Mouse (Mus musculus): ENCODE measurements around the gene Hpn.

GRCm38 (mm10) chr7:31131866-31132265, 16.8 kb upstream of the Hpn start:
- TF ChIP-seq CTCF (IDR thresholded peaks at IDR 0.05; ENCODE audit: borderline replicate concordance, insufficient read depth, low read depth, low read length) (no peak), POLR2A (IDR thresholded peaks at IDR 0.05; ENCODE audit: borderline replicate concordance, insufficient read depth, low read length) (no peak)
